Mouse (Mus musculus) hindbrain, postnatal 0 days (tissue): ENCODE measurements around the gene Ube2i. TPM values are rescaled to one million over a fixed set of nuclear protein-coding genes. Genes with fewer than 3 reads are reported as not detected.

Experiments used
- ATAC-seq: fragments of 200-750 bp; cut with Nextera tagmentation; 2 replicates; pipeline ENCODE4 v1.8.0; 2017; ENCODE audit warnings: mild to moderate bottlenecking, moderate TSS enrichment, moderate library complexity
- DNase-seq: peaks from one replicate; pipeline ENCODE4 v3.0.0-alpha.2; 2015; ENCODE audit warnings: low spot score
- H3K27ac ChIP-seq: fragments of 300-500 bp; sonication (generic); 2 replicates; pipeline ENCODE4 v1.5.1; 2014; ENCODE audit warnings: mild to moderate bottlenecking
- H3K27me3 ChIP-seq: fragments of 300-500 bp; sonication (generic); 2 replicates; pipeline ENCODE4 v1.6.1; 2014; ENCODE audit warnings: low read length, mixed read lengths; ENCODE audit not compliant: insufficient read depth
- H3K36me3 ChIP-seq: fragments of 300-500 bp; sonication (generic); 2 replicates; pipeline ENCODE4 v1.6.1; 2014; ENCODE audit warnings: low read length, mixed read lengths; ENCODE audit not compliant: insufficient read depth
- H3K4me1 ChIP-seq: fragments of 300-500 bp; sonication (generic); 2 replicates; pipeline ENCODE4 v1.6.1; 2014; ENCODE audit warnings: antibody characterized with exemption, low read length, mixed read lengths; ENCODE audit not compliant: insufficient read depth
- H3K4me2 ChIP-seq: fragments of 300-500 bp; sonication (generic); 2 replicates; pipeline ENCODE4 v1.6.1; 2014; ENCODE audit warnings: low read depth, mild to moderate bottlenecking, low read length, moderate library complexity, mixed read lengths
- H3K4me3 ChIP-seq: fragments of 300-500 bp; sonication (generic); 2 replicates; pipeline ENCODE4 v1.5.1; 2014; ENCODE audit warnings: low read length
- H3K9ac ChIP-seq: fragments of 300-500 bp; sonication (generic); replicated peaks from 2 replicates; pipeline ENCODE4 v1.6.1; 2014; ENCODE audit warnings: mild to moderate bottlenecking, low read length, moderate library complexity, mixed read lengths
- H3K9me3 ChIP-seq: fragments of 300-500 bp; sonication (generic); 2 replicates; pipeline ENCODE4 v1.6.1; 2016; ENCODE audit warnings: low read length, mixed read lengths
- CTCF ChIP-seq: IDR thresholded peaks from 2 replicates; pipeline ENCODE4 v1.5.1; 2016; ENCODE audit warnings: antibody characterized with exemption, control low read depth, low read depth
- WGBS: fragments of 180-500 bp; shearing (Covaris S2); extraction: QIAGEN DNeasy Blood & Tissue Kit; methylation state at CpG from one replicate; pipeline ENCODE4 v1.1.7; 2014; 5-methylcytosine and 5-hydroxymethylcytosine counted together
- polyA plus RNA-seq: library from polyadenylated mRNA; unstranded; fragments of >200 nt; fragmentation: Nextera tagmentation; extraction: Ambion mirVana; gene quantifications from 2 replicates; pipeline ENCODE4 v1.2.1, GENCODE M21; 2015
- total RNA-seq: library from RNA; depleted of rRNA; stranded (reverse); fragments of >200 nt; gene quantifications from 2 replicates; pipeline ENCODE4 v1.2.3, GENCODE M21; 2014

Gene Ube2i
- total and polyA plus RNA-seq, 2 experiments from 2014 or later, result 340 to 372 TPM

DNA sequence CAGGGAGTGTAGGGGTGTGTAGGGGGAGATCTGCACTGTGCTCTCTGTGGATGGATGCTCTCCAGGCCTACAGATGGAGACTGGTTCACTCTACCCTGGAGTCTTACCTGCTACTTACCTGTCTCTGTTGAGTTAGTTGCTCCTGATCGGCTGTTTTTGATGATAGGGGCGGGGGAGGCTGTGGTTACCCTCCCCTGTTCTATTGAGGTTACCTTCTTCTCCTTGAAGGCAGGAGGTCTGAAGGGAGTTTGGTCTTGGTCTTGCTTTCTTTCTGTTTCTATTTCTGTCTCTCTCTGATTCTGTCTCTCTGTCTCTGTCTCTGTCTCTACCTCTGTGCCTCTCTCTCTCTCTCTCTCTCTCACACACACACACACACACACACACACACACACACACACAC, 19.3 kb downstream of the Ube2i start:
- Histone ChIP-seq H3K4me3 (no peak overlapping the region), H3K4me1 (peaks cover 22% of the 10 kb centered on the region), H3K4me2 (peak overlapping the region; percentile 50; the same call in 1 of the 2 replicates), H3K27ac (no peak overlapping the region), H3K36me3 (no peaks in the 10 kb centered on the region), H3K27me3 (no peaks in the 10 kb centered on the region), H3K9ac (no peak overlapping the region), H3K9me3 (no peaks in the 10 kb centered on the region)
- no peak for DNase-seq
- TF ChIP-seq CTCF, result no peak
- 67% methylated on average over 2 of the region's 2 CpGs for WGBS
- ATAC-seq, result no peak

DNA sequence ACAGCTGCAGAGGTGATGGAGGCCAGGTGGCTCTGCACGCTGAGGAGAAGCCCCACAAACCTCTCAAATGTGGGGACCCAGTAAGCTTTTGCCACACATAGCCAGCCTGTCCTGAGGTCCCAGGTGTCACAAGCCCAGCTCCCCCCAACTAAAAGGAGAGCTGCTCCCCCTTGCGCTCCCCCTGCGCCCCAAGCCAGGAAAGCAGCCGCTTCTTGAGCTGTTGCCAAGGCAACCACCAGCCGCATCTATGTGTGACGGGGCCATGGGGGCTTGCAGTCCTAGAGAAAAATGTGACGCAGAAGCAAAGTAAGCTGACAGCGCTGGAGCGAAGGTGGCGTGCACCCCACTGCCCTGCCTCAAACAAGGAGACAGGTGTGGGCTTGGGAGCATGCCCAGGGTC, 20.7 kb downstream of the Ube2i start:
- Histone ChIP-seq H3K4me1 (peaks cover 24% of the 10 kb centered on the region), H3K27ac (peak overlapping the region; percentile 62), H3K4me3 (no peak overlapping the region), H3K4me2 (peak overlapping the region; percentile 27), H3K9ac (peak overlapping the region; percentile 9; the same call in 1 of the 2 replicates), H3K9me3 (no peaks in the 10 kb centered on the region), H3K27me3 (no peaks in the 10 kb centered on the region), H3K36me3 (no peaks in the 10 kb centered on the region)
- peak; percentile 77 for DNase-seq
- 6% methylated on average over 10 of the region's 10 CpGs for WGBS
- TF ChIP-seq CTCF, result no peak
- ATAC-seq, result peak; percentile 19; the same call in 1 of the 2 replicates

DNA sequence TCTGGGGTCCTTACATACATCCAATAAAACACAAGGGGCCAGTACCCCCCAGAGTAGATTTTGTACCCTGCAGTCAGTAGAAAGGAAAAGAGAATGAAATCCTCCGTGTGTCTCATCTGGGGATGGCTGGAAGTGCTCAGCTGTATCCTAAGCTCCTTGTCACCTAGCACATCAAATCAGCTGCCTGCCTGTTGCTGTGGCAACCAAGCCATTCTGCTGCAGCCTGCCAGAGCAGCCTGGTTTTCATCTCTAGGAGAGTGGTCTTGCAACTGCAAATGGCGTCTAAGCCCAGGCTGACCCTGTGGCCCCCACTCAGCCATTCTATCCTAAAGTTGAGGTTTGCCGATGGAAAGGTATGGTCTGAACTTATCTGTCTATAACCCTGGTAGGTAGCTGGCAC, 21.8 kb downstream of the Ube2i start:
- Histone ChIP-seq H3K4me2 (no peak overlapping the region), H3K9me3 (no peaks in the 10 kb centered on the region), H3K9ac (no peak overlapping the region), H3K4me1 (peaks cover 24% of the 10 kb centered on the region), H3K4me3 (no peak overlapping the region), H3K27ac (peak overlapping the region; percentile 62), H3K36me3 (no peaks in the 10 kb centered on the region), H3K27me3 (no peaks in the 10 kb centered on the region)
- ATAC-seq (peak; percentile 42), DNase-seq (peak; percentile 77)
- WGBS, result 18% methylated on average over 3 of the region's 3 CpGs
- no peak for TF ChIP-seq CTCF

DNA sequence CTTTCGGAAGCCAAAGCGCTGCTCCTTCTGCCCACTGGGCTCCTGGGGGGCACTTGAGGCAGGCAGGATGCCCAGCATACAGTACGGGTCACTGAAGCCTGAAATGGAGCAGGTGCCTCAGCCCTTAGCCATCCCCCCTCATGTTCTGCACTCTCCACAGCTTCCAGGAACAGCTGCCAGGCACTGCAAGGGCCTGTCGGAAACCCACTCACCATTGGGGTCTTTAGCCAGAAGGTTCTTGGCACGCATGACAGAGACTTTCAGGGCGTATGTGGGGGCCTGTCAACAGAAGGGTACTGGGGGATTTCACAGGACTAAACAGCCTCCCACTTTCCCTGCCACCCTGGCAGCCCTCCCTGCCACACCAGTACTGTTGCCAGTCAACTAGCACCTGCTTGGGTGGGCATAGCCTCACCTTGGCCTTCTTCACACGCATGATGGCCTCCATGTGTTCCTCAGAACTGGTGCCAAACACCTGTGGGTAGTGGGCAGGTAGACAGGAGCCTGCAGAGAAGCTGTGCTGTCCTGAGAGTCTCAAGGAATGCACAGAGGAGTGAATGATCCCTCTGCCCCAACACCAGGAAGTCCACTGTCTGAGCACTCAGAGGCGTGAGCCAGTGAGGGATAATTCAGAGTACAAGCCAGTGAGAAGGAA, 24.1 kb downstream of the Ube2i start:
- no peak overlapping the region for H3K9ac ChIP-seq
- no peak overlapping the region for H3K4me2 ChIP-seq
- DNase-seq (peak; percentile 70), ATAC-seq (peak; percentile 29)
- no peak for TF ChIP-seq CTCF
- no peaks in the 10 kb centered on the region for H3K27me3 ChIP-seq
- no peak overlapping the region for H3K4me3 ChIP-seq
- no peaks in the 10 kb centered on the region for H3K9me3 ChIP-seq
- H3K4me1 ChIP-seq, result peaks cover 17% of the 10 kb centered on the region
- H3K36me3 ChIP-seq, result no peaks in the 10 kb centered on the region; the same call in 1 of the 2 replicates
- H3K27ac ChIP-seq, result no peak overlapping the region; the same call in 1 of the 2 replicates
- 53% methylated on average over 8 of the region's 8 CpGs for WGBS

DNA sequence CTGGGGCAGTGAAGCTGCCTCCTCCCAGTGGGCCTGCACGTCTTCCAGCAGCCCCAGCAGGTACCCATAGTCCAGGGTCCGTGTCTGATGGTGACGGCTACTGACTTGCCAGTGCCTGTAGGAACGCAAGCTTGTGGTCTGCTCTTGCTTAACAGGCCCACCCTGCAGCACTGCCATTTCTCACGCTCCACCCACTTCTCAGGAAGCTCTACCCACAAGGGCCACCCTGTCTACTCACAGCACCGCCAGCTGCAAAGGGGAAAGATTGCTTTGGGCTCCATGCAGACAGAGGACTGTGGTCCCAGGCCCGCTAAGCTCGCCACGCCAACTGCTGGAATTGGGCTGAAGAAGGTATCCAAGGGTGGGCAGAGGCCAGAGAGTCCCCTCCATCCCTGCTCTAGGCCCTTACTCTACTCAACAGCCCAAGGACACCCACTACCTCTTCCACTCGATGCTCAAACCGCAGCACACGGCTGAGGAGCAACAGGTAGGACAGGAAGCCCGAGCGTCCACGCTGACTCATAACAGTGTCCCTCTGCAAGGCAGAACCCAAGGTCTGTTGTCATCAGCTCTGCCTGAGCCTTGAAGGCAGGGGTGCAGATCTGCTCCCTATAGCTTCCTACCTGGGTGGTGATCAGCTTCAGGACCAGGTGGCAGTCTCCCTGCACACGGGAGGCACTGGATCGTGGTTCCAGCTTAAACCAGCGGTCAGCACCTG, 26.2 kb downstream of the Ube2i start:
- peaks cover 10% of the 10 kb centered on the region for H3K4me1 ChIP-seq
- 80% methylated on average over 18 of the region's 18 CpGs for WGBS
- no peak for DNase-seq

DNA sequence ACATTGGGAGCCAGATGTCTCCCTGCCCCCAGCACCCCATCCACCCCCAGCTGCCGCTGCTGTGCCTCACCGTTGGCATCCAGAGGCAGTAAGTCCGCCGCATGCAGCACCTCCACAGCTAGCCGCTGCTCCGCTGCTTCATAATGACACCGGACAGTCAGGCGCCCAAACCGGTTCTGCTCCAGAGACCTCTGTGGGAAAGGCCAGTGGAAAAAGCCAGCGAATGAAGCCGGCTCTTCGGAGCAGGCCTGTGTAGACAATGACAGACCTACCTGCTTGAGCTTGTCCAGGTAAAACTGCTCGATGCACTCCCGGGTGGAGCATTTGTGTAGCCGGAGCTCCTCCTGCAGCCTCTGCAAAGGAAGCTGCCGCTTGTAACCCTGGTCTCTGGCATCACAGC, 30.2 kb downstream of the Ube2i start:
- no peak overlapping the region for H3K27ac ChIP-seq
- H3K9me3 ChIP-seq, result no peaks in the 10 kb centered on the region
- TF ChIP-seq CTCF, result no peak
- H3K9ac ChIP-seq, result no peak overlapping the region
- H3K4me3 ChIP-seq, result no peak overlapping the region
- H3K27me3 ChIP-seq, result no peaks in the 10 kb centered on the region
- 87% methylated on average over 16 of the region's 16 CpGs for WGBS
- H3K36me3 ChIP-seq, result peaks cover 13% of the 10 kb centered on the region
- ATAC-seq, result no peak
- no peak for DNase-seq
- H3K4me1 ChIP-seq, result peaks cover 9% of the 10 kb centered on the region
- no peak overlapping the region for H3K4me2 ChIP-seq

More for the DNA sequence above, 26.2 kb downstream of the Ube2i start:
- Histone ChIP-seq H3K27me3 (no peaks in the 10 kb centered on the region), H3K4me3 (no peak overlapping the region), H3K9me3 (no peaks in the 10 kb centered on the region), H3K27ac (no peak overlapping the region), H3K36me3 (peaks cover 12% of the 10 kb centered on the region), H3K9ac (no peak overlapping the region), H3K4me2 (no peak overlapping the region)
- no peak for ATAC-seq
- no peak for TF ChIP-seq CTCF
